Mouse (Mus musculus) ovary, adult 18-20 months (tissue): ENCODE measurements around the gene Grin3a.
"Not testable (repeated sequence)": the region's sequence is repeated elsewhere in the genome, so short reads cannot be mapped to it uniquely, and the experiment has no call there.

Experiments
- DNase-seq: peaks from one replicate; pipeline ENCODE4 v3.0.0; 2022; ENCODE audit warnings: low spot score, mixed read lengths

Gene Grin3a

DNA sequence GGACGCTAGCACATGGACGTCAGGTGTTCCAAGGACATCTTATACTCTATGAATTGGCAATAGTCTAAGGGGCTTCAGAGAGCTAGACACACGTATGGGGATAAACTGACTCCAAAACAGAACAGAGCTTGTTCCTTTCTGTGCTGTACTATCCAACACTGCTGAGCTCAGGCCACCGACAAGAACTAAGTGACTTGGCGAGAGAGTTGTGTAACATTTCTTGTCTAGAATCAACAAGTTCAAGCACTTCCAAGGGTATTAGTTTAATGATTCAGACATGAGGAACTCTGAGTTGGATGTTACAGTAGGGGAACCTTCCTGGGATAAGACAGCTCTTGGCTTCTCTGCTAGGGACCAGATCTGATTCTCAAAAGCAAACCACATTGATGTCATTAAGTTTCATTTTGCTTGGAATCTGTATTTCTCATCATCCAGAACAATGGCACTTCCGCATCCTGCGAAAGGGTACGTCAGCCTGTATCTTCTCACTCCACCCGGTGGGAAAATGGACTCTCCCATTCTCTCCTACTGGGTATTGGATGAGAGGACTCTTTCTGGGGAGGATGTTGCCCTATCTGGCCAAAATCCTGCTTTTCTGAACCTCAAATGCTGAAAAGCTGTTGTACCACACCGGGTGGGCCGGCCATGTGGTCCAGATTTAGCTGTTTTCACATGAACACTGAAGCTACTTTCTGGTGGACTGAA is 165.2 kb downstream of the Grin3a start:
- DNase-seq = no peak

DNA sequence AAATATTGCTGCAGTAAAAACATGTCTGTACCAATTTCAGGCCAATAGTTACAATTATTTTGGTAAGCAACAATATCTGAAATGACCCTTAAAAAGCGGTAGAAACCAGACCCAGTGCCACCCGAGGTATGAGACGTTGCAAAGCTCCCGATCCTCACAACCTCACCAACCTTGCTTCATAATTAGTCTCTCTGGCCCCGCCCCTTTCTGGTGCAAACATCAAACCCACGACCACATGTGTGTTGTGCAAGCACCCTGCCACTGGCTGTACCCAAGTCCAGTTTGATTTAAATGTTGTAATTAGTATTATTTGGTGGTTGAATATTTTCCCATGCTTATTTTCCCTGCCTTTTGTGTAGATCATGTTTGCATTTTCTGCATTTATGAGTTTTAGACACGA is 168.8 kb downstream of the Grin3a start:
- DNase-seq = no peak

DNA sequence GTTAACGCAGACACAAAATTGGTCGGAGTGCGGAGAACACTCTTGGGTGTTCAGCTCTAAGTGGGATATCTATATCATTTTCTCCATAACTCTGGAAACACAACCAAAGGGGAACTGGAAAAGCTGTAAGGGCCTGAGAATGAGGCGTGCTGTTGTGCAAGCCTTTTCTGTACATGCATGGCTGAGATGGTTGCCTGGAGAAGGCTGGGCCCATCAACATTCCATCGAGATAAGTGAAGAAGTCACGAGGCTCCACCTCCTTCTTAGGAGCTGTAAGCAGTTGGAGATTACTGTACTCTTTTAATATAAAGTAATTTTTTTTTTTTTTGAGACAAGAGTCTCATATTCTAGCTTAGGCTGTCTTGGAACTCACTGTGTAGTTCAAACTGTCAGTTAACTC is 169.5 kb downstream of the Grin3a start:
- no peak for DNase-seq

DNA sequence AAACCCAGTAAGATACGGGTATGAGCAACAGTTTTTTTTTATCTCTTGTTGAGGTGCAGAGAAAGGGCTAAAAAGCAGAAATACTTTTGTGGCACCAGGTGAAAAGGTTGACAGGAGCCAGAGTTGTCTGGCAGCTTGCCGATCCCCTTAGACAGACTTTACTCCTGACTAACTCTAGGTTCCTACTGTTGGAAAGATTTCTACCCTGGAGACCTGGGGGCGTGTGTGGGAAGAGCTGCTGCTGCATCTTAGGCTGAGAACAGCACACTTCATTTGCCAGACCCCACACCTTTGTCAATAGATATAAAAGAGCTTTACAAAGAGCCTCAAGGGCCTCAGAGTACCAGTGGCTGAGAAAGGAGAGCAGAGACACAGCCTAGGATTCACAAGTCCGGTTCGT is 180.7 kb downstream of the Grin3a start:
- DNase-seq = no peak

DNA sequence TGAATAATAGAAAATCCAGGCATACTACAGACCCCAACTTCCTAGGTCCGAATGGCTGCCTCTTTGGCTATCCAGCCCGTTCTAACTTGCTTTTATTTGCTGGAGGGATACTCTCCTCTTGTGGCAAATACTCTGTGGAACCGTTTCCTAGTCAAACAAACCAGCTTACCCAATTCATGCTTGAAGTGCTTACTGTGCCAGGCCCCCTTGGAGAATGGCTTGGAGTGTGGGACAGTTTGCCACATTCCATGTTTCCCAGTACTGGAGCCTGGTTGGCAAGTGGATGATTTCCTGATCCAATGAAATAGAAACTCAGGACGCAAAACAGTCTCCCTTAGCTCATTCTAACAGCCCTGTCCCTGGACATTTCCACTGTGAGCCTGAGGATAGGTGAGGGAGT is 183.3 kb downstream of the Grin3a start:
- DNase-seq = no peak

DNA sequence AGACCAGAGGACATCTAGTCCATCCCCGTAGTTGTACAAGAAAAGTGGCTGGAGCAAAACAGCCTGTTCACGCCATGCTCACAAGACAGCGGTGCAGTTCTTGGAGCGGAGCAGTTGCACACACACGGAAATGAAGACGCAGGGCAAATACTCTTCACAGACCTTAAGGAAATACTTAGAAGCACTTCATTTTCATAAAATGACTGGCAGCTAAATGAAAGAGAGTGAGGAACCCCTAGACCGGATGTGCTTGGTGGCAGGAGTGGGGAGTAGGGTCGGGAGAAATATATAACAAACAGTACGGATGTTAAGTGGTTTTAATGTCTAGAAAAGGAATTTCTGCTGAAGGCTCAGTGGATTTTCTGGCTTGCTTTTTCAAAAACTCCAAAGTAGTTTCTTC is 183.9 kb downstream of the Grin3a start:
- DNase-seq = no peak

DNA sequence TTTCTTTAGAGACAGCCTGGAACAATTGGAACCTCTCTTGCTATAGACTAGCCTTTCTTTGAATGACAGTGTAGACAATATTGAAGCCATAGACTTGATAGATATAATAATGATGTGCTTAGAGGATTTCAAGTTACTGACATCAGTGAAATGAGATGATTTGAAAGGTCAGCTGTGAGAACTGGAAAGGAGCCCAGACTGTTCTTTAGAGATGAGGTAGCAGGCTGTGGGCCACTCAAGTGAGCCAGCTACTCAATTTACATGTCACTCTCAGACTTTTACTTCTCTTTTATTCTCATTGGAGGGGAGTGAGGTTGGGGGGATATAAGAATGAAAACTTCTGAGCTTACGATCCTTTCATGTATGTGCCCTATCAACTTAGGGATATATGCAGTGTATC is 186.1 kb downstream of the Grin3a start:
- no peak for DNase-seq

DNA sequence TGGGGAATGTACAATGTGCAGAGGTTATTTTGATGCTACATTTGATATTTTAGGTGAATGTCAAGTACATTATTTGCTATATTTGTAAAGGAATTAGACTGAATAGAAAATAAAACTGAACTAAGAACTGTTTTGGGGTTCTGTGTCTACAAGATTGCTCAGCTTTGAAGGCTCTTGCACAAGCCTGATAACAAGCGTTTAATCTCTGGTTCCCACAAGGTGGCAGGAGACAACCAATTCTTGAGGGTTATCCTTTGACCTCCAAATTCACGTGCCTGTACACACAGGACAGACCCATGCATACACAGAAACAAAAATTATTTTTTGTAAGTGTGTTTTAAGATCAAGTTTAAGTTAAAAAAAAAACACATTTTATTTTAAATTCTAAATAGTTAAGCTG is 205.6 kb downstream of the Grin3a start:
- no peak for DNase-seq

DNA sequence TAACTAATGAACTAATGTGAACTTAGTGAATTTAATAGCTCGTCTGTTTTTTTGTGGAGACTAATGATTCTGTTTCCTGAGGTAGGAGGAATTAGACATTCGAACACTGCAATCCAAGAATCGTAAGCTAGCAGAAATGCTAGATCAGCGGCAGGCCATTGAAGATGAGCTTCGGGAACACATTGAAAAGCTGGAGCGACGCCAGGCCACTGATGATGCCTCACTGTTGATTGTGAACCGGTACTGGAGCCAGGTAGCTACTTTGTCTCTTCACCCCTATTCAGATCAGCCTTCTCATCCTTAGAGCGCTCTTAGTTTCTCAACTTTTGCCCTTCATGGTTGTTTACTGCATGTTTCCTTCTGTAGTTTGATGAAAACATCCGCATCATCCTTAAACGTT is 207.7 kb downstream of the Grin3a start:
- no peak for DNase-seq

DNA sequence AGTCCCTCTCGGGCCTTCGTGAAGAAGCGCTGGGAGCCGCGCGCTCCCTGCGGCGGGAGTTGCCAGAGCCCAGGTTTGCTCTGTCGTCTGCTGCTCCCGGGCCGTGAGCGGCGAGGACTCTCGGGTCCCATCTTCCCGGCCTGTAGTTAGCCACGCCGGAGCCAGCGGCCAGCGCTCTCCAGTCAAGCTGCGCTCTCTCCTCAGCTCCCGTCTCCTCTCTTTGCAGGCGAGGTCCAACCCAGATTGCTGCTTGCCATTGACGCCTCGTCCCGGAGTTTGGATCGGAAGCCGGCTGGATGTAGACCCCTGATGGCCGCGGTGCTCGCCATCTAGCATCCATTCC is 213.4 kb downstream of the Grin3a start:
- no peak for DNase-seq

DNA sequence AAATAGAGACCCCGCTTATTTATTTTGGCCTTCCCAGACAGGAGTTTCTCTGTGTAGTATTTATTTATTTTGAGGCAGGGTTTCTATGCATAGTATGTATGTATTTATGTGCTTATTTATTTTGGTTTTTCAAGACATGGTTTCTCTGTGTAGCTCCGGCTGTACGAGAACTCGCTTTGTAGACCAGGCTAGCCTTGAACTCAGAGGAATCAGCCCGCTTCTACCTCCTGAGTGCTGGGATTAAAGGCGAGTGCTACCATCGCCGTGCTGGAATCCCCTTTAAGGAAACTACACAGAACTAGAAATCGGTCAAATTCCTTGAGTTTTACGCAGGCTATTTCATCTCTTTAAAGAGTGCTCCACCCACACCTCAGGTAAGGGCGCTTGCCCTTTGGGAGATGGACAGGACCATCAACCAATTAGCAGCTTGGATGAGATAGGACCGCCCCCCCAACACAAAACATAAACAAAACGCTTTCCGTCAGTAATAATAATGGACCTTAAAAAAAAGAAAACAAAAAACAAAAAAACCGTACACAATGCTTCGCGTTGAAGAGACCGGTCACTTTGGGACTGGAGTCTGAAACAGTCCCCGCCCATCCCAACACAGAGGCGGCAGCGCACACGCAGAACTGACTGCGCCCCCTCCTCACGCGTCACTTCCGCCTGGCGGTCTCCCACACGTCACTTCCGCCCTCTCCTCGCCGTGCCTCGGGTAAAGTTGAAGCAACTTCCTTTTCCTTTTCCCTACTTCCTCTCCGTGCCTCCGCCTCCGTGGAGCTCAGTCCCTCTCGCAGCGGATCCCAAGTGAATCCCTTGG is 214.0 kb downstream of the Grin3a start, which contains the start of gene Rnf20:
Gene Rnf20, plus strand, starts transcription at position 688 of the 820 bp plus-strand sequence.
- DNase-seq = peak; percentile 93

DNA sequence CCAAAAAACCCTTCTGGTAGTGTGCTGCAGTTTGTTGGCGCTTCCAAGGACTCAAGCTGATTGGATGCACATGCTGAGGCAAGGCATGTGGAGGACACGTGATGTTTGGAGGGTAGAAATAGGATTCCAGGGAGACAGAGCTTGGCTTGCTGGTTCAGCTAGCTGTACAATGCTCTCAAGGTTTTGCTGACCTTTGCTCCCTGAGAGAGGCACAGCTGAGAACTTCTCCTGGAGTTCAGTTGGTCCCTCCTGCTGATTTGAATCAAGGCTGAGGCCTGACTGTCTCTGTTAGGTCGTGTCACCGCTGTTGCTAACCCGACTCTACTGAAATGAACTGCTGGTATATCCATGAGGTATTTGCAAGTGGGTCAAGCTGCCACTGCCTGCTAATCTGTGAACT is 216.6 kb downstream of the Grin3a start:
- DNase-seq = no peak

DNA sequence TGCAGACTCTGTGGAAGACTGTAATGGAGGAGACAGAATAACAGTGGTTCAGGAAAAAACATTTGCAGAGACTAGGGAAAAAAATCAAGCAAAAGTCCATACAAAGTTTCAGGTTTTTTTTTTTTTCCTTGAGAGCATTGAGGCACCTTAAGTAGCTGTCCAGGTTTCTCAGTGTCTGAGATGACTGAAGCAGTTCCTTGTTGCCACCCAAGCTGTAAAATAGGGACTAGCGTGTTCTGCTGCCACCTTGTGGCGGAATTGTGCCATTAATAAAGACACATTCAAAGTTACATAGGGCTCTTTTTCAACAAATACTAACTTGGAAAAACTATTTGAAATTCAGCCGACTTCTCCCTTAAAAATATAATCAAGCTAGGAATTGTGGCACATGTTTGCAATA is 218.6 kb downstream of the Grin3a start:
- DNase-seq = peak; percentile 31

DNA sequence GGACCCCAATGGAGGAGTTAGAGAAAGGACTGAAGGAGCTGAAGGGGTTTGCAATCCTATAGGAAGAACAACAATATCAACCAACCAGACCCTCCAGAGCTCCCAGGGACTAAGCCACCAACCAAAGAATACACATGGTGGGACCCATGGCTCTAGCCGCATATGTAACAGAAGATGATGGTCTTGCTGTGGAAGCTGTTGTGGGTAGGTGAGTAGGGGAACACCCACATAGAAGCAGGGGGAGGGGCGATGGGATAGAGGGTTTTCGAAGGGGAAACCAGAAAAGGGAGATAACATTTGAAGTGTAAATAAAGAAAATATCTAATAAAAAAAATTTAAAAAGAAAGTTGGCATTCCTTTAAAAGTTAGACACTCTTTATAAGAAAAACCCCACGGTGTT is 220.6 kb downstream of the Grin3a start:
- not testable (repeated sequence) for DNase-seq

DNA sequence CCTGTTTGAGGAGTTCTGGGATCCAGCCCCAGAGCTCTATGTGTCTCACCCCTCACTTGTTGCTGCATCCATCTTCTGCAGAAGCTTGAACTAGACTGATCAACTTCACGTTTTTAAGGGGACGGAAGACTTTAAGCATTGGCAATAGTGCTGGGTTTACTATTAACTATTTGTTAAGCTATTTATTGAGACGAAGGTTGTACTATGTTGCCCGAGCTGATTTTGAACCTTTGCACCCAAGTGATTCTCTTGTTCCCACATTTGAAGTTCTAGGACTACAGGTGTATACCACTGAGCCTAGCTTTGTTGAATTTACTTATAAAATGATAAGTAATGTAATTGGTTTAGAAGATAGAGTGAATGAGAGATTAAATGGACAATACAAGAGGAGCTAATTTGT is 221.6 kb downstream of the Grin3a start:
- no peak for DNase-seq

DNA sequence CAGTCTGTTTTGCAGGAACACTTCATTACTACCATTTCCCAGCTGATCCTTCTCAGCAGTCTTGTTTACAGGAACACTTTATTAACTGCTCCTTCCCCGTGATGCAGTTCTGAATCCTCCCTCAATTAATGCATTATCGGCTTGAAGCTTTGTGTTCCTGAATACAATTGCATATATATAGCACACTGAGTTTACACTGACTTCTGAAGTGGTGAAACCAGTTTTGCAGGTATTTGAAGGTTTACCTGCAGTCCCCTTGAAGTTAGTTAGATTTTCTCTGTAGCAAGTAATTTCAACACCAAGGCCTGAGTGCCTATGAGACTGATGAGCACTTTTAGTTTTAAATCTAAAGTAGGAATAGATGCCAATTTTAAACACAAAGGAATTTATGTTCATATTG is 223.3 kb downstream of the Grin3a start:
- DNase-seq = no peak

DNA sequence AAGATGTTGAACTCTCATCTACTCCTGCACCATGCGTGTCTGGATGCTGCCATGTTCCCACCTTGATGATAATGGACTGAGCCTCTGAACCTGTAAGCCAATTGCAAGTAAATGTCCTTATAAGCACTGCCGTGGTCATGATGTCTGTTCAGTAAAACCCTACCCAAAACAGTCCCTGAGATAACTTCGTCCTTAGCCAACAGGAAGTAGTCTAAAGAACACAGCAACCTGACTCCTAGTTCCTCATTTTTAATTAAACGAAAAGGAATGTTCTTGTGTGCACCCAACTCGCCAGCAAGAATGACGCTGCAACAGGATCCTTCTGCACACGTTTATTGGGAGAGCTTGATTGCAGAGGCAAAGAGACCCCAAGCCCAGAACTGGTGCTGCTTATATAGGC is 225.7 kb downstream of the Grin3a start:
- not testable (repeated sequence) for DNase-seq

DNA sequence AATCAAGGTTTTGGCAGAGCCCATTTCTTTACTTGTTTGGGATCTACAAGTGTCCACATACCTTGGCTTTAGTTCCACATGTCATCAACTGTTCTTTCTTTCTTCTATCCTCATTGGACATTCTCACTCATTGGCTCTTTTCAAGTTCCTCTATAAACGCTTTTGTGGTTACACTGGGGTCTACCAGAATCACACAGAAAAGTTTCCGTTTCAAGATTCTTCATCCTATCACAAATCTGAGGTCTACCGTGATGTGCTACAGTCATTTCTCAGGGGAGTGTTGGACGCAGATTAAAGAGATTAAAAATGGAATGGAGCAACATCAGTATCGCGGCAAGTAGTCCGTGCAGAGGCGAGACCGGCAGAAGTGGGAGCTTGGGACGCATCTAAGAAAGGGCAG is 228.6 kb downstream of the Grin3a start:
- no peak for DNase-seq
